Mouse (Mus musculus): ENCODE measurements at regions not wholly inside any gene's neighbourhood (a gene's known extent, or its start where the extent isn't known, plus 50 kb on each side); places are given as distances from the start of the nearest gene placed in this dataset.
"Not testable (repeated sequence)": the region's sequence is repeated elsewhere in the genome, so short reads cannot be mapped to it uniquely, and the experiment has no call there.

GRCm38 (mm10) chr17:17293932-17294534 is 80.1 kb upstream of the Riok2 start:
- DNase-seq (ENCODE audit: inconsistent age in 2 of 2, low spot score in 1 of 2): peak; percentile 92 to 98

GRCm38 (mm10) chr17:17295037-17295436 is 79.1 kb upstream of the Riok2 start:
- DNase-seq (ENCODE audit: inconsistent age in 2 of 2, low spot score in 1 of 2): not testable (repeated sequence)

- not testable (repeated sequence) for DNase-seq (ENCODE audit: inconsistent age in 2 of 2, low spot score in 1 of 2)
Observed at GRCm38 (mm10) chr17:17303496-17303895, 70.6 kb upstream of the Riok2 start.

Data from adrenal gland, adult (tissue).